Mouse (Mus musculus) ES-CJ7 (cell line): Measurements from ENCODE around the gene She.
A peak's percentile ranks its signal among the peaks of the same experiment; 100 is the strongest.
"Not testable (repeated sequence)": the region's sequence is repeated elsewhere in the genome, so short reads cannot be mapped to it uniquely, and the experiment has no call there.

Experiments
- DNase-seq: peaks from one replicate; pipeline ENCODE4 v3.0.0; 2011; ENCODE audit warnings: low read depth, low spot score

Gene She

GRCm38 (mm10) chr3:89862182-89862761 is 31.1 kb downstream of the She start:
- DNase-seq = peak; percentile 53

DNA sequence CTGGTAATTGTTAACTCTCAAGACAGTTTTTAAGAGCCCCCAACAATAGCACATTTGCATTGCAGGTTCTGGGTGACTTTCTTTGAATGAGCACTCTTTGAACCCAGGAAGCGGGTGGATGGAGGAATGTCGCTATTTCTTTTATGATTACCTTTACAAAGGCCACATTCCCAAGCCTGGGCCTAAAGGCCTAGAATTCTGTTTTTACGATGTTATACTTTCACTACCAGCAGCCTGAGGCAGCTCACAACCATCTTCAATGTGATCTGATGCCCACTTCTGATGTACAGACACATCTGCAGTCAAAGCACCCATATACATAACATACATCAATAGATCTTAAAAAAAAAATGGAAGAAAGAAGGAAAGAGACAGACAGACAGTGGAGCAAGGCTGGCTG is 32.1 kb downstream of the She start:
- not testable (repeated sequence) for DNase-seq

GRCm38 (mm10) chr3:89863716-89864509 is 32.7 kb downstream of the She start:
- peak; percentile 58 for DNase-seq

DNA sequence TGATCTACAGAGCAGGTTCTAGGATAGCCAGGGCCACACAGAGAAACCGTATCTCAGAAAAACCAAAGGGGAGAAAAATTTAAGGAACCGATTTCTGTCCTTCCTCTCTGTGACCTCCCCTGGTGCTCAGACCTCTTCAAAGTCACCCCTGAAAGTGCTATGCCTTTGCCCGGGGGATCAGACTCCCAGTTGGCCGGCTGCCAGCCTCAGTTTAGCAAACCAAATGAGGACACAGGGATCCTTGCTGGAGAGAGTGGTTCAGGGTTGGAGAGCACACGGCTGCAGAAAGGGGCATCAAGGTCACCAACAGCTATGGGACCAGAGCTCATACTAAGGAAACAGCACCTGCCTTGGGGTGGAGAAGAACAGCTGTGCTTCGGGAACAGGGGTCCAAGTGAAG is 33.9 kb downstream of the She start:
- DNase-seq = peak; percentile 90

DNA sequence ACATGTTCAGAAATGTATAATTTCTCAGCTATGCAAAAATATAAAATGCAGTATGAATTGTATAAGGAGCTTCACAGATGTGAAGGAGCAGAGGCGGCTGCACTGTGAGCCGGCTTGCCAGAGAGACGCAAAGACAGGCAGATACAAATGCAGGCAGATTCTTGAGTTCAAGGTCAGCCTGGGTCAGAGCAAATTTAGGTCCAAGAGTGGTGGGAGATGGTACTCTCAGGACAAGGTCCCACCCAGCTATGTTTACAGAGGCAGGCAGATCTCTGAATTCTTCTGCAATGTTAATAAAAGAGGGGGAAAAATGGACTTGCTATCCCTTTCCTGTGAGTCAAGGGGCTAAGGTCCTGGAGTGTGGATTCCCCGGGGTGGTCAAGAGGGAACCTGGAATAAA is 34.6 kb downstream of the She start:
- peak; percentile 51 for DNase-seq

DNA sequence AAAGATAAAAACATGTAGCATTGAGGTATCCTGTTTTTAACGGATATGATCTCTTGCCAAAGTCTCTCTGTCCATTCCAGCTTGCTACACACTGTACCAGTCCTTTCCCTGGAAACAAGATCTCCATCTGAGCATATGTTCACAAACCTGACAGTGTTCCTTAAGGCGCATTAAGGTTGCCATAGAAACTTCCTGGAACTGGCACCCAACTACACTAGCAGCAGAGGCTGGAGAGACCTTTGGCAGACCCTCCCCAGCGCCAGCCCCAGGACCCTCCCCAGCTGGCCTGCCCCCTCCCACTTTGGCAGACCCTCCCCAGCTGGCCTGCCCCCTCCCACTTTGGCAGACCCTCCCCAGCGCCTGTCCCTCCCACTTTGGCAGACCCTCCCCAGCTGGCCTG is 36.5 kb downstream of the She start:
- no peak for DNase-seq

- peak; percentile 87 for DNase-seq
These were observed 37.2 kb downstream of the She start for GRCm38 (mm10) chr3:89868357-89868756.

DNA sequence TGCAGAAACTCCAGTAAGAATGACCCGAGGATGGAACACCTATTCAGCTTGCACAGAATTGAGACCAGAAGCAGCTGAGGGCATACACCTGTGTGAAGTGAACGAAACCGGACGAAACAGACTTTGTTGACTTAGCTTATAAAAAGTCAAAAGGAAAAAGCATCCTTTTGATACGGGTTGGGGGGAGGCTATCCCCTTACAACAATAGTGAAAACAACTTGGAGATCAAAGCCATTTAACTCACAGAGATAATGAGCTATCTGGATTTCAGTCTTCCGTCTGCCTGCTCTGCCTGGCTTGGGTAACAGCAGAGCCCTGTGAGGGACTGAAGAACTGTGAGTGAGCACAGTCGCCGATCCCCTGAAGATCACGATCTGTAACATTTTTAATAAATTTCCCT is 37.8 kb downstream of the She start:
- no peak for DNase-seq

- no peak for DNase-seq
These were observed 38.4 kb downstream of the She start for GRCm38 (mm10) chr3:89869556-89869955.

GRCm38 (mm10) chr3:89870472-89871271 is 39.5 kb downstream of the She start:
- DNase-seq = no peak

DNA sequence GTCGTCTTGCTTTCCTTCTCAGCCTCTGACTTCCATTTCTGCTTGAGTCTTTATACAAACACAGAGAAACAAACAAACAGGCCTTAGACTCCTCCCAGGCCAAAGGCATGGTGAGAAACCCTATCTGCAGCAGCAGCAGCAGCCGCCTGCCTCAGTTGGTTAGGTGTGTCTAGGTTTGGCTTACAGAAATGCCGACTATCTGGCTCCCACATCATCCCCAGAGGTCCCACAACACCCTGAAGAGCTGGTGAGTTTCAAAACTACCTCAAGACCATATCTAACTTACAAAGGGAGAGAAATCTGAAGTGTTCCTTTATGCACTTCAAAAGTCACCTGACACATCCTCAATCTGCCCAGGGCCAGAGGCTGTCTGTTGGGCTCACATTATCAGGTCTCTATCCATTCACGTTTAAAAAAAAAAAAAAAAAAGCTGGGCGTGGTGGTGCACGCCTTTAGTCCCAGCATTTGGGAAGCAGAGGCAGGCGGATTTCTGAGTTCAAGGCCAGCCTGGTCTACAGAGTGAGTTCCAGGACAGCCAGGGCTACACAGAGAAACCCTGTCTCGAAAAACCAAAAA is 40.3 kb downstream of the She start:
- no peak for DNase-seq

- no peak for DNase-seq
These were observed 41.0 kb downstream of the She start for GRCm38 (mm10) chr3:89872209-89872608.

DNA sequence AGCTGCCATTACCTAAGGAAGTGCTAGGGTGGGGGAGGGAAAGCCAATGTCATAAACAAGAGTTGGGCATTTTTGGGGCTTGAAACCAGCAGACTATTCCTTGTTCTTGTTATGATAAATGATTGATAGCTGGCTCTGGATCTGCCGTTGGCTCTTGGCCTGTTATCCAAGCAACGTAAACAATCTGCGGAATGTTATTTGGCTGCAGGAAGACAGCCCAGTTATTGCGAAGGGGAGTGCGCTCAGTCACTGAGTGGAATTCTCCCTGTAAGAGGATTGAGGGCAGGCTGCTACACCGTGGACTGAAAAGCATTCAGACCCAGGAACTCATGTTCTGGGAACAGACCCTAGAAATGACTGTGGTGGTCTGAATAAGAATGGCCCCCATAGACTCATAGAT is 41.5 kb downstream of the She start:
- no peak for DNase-seq

DNA sequence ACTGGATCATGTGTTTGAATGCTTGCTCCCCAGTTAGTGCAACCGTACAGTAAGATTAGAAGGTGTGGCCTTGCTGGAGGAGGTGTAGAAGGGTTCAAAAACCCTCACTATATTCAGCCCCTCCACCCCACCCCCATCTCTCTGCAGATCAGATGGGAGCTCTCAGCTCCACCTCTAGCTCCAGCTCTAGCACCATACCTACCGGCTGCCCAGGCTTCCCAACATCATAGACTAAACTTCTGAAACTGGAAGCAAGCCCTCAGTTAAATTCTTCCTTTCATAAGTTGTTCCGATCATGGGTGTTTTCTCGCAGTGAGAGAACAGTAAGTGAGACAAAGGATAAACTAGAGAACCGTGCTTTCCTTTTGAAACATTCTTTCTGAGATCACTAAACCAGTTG is 42.9 kb downstream of the She start:
- no peak for DNase-seq

DNA sequence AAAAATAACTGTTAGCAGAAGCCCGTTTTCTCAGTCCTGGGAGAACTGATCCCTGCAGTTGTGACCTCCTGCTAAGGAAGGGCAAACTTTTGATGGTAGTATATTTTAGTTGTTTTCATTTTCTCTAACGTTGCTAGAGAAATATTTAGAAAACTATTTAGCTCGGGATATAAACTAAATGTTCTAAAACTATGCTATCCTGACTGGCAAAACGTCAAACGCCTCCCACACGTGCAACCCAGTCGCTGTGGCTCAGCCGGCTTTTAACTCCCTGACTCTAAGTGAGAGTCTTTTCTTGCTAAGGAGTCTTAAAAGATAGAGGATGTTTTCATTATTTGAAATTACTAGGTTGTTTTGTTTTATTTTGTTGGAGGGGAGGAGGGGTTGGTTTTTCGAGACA is 43.9 kb downstream of the She start:
- DNase-seq = no peak

- DNase-seq = no peak
These were observed 44.6 kb downstream of the She start for GRCm38 (mm10) chr3:89875781-89876180.

GRCm38 (mm10) chr3:89876469-89876868 is 45.3 kb downstream of the She start:
- no peak for DNase-seq

- no peak for DNase-seq
These were observed 46.0 kb downstream of the She start for GRCm38 (mm10) chr3:89877129-89877528.

GRCm38 (mm10) chr3:89878456-89878855 is 47.3 kb downstream of the She start:
- no peak for DNase-seq

- DNase-seq = no peak
These were observed 48.2 kb downstream of the She start for GRCm38 (mm10) chr3:89879326-89879725.

DNA sequence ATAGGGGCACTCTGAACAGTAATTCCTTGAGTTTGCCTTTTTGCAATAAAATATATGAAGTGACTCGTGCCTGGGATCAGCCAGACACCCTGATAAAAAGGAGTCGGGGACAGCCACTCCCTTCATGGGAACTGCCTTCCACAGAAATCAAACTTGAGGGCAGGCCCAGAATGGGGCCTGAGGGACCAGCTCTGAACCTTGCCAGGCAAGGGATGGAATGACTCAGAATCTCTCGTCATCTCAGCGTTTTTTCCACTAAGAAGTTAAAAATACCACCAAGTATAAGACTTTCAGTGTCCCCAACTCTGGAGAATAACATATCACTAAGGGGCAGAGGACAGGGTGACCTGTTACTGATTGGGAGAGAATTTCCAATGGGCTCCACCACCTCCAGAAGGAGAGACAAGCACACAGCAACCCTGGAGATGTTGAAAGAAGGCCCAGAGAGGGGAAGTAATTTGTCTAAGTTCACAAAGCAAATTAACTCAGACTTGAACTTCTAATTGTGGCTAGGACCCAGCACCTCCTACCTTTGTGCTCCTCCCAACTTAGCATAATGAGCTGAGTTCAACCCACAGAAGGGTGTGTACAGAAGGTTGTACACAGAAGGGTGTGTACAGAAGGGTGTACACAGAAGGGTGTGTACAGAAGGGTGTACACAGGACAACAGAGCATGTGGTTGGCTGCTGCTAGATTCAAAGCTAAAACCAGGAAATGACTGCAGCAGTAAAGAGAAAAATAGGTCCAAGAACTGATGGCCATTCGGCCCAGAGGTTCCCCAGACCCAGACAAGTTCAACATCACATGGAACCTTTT is 49.1 kb downstream of the She start:
- no peak for DNase-seq
